Mouse (Mus musculus) layer of hippocampus, adult 11-12 months (tissue): ENCODE data around the gene Inhbe.
"Not testable (repeated sequence)": the region's sequence is repeated elsewhere in the genome, so short reads cannot be mapped to it uniquely, and the experiment has no call there.

Experiments used
- DNase-seq: peaks from one replicate; pipeline ENCODE4 v3.0.0; 2022; ENCODE audit warnings: low spot score

The Inhbe gene

GRCm38 (mm10) chr10:127323131-127323855, 30.9 kb downstream of the Inhbe start:
- no peak for DNase-seq

- no peak for DNase-seq
Measured at GRCm38 (mm10) chr10:127322669-127323068, 31.5 kb downstream of the Inhbe start.

DNA sequence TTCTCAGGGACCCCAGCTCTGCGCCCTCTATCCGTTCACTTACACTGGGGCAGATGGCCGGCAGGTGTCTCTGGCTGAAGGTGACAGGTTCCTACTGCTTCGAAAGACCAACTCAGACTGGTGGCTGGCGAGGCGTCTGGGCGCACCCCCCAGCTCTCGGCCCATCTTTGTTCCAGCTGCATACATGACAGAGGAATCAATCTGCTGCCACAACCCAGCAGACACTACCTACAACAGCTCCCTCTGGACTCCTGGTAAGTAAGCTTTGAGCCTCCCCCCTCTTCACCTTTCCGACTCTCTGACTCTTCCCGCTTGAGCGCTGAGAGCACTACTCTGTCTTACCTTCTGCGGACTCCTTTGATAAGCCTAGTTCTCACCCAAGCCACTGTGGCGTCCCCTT, 32.0 kb downstream of the Inhbe start:
- no peak for DNase-seq

DNA sequence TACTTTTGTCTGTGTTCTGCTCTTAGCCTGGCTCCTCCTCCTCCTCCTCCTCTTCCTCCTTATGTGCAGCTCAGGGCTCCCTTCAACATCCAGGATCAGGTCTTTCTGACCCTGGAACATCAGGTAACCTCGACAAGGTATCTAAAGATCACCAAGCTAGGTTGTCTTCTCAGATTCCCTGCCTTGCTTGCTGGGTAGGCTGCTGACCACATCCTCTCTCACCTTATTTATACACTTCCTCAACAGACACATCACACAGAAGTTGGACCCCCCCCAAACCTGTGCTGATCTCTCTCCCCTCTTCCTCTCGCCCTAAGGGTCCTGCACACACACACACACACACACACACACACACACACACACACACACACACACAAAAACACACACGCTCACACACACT, 32.6 kb downstream of the Inhbe start, which contains the start of gene Arhgap9:
TSS of gene Arhgap9 (plus strand) at position 344 of the 400 bp plus-strand sequence.
- DNase-seq = no peak

DNA sequence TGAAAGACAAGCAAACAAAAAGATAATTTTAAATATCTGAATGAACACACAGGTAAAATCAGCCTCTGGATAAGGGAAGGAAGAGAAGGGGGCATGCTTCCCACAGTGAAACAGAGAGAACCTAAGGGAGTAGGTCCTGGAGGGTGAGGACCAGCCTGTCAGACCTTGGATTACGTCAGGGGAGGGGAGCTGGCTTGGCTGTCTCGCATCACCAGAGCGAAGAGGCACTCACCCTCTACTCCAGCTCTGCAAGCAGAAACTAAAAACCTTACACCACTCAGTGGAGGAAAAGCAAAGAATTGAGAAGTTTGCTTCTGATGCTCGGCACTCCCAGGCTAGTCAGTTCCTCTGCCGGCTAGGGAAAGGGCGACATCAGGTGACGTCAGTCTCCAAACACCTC, 34.2 kb downstream of the Inhbe start:
- DNase-seq = no peak

DNA sequence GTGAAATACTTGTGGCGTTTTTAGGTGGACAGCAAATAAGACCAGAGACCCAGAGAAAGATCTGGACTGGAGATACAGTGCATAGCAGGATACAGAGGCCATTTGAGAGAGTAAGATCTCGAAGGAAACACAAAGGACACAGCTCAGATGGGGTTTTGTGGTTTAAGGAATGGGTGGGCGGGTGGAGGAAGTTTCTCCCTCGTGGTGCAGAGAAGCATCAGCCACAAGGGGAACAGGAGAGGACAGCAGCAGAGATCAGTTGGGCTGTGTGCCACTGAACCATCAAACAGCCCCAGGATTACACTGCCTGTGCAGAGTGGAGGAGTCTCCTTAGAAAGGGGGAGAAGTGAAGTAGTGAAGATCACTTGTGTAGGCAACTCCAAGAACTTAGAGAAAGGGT, 36.2 kb downstream of the Inhbe start:
- no peak for DNase-seq

GRCm38 (mm10) chr10:127317277-127317676, 36.9 kb downstream of the Inhbe start:
- DNase-seq = no peak

DNA sequence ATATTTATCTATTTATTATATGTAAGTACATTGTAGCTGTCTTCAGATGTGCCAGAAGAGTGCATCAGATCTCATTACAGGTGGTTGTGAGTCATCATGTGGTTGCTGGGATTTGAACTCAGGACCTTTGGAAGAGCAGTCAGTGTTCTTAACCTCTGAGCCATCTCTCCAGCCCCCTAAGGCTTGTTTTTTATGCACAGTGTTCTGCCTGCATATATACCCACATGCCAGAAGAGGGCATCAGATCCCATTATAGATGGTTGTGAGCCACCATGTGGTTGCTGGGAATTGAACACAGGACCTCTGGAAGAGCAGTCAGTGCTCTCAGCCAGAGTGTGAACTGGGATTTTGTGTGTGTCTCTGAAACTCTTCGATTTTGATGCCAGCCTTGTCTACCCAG, 39.3 kb downstream of the Inhbe start:
- not testable (repeated sequence) for DNase-seq

DNA sequence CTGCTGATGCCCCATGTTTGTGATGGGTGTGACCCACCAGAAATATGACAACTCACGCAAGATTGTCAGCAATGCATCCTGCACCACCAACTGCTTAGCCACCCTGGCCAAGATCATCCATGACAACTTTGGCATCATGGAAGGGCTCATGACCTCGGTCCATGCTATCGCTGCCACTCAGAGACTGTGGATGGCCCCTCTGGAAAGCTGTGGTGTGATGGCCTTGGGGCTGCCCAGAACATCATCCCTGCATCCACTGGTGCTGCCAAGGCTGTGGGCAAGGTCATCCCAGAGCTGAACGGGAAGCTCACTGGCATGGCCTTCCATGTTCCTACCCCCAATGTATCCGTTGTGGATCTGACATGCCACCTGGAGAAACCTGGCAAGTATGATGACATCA, 40.7 kb downstream of the Inhbe start:
- not testable (repeated sequence) for DNase-seq

- DNase-seq = no peak
Measured at GRCm38 (mm10) chr10:127312858-127313257, 41.4 kb downstream of the Inhbe start.

DNA sequence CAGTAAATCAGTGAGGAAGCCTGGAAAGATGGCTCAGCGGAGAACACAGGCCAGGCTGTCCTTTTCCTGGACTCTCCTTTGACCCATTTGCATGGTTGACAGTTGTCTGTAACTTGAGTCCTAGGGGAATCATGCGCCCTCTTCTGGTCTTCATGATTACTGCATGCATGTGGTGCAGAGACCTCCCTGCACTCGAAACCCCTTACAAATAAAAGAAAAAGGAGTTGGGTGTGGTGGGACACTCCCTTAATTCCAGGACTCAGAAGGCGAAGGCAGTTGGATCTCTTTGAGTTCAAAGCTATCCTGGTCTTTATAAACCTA, 41.9 kb downstream of the Inhbe start:
- DNase-seq = peak; percentile 87

GRCm38 (mm10) chr10:127311476-127312355, 42.5 kb downstream of the Inhbe start, which contains the start of gene Mars:
Gene Mars, minus strand, starts transcription at chr10:127311786.
- DNase-seq = peak; percentile 96

DNA sequence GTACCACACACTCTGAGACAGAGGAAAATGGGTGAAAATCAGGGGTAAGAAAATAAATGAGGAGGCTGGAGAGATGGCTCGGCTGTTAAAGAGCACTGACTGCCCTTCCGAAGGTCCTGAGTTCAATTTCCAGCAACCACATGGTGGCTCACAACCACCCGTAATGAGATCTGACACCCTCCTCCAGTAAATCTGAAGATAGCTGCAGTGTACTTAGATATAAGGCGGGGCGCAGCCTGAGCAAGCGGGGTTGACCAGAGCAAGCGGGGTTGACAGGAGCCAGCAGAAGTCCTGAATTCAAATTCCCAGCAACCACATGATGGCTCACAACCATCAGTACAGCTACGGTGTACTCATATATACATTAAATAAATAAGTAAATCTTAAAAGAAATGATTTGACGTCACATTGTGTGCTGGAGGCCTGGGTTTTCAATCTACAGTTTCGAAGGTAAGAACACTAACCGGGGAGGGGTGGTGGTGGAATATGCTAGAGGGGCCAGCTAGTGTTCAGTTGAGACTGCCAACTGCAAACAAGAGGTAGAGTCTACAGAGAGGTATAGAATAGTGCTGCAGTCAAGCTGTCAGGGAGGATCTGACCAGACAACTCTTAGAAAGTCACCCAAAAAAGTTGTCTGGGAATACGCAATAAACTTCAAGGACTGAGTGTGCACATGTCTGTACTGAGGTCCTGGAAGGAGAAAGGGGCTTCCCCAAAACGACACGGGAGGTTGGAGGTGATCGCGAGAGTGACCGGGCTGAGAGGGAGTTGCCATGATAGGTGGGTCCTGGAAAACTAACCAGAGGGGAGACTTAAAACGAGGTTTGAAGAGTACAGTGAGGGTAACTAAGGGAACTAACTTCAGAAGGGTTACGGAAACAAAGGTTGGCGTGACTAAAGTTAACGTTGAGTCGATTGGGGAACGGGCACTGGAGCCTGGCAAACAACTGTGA, 43.4 kb downstream of the Inhbe start:
- DNase-seq = no peak

DNA sequence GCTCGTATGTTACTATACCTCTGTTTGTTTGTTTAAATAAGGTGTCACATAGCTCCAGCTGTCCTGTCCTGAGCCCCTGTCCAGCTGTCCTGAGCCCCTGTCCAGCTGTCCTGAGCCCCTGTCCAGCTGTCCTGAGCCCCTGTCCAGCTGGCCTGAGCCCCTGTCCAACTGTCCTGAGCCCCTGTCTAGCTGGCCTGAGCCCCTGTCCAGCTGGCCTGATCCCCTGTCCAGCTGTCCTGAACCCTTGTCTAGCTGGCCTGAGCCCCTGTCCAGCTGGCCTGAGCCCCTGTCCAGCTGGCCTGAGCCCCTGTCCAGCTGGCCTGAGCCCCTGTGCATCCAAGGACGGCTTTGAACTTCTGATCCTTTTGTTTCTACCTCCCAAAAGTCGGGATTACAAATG, 45.0 kb downstream of the Inhbe start:
- not testable (repeated sequence) for DNase-seq

- no peak for DNase-seq
Measured at GRCm38 (mm10) chr10:127303136-127303535, 51.1 kb downstream of the Inhbe start.

DNA sequence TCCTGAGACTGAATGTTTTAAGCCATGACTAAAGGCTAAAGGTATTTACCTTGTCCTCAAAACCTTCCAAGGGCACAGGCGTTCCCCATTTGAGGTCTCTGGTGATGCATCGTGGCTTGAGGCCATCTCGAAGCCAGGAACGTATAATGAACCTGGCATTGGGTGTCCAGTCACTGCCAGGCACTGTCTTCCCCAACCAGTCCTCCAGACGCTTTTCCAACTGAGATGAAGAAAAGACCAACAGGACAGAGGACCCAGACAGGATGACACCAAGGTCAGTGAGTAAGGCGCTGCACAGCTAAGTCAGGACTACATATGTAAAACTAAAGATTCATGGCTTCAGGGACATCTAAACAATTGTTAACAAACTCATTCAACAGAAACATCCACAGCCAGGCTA, 53.9 kb downstream of the Inhbe start:
- no peak for DNase-seq
